Mouse (Mus musculus) stomach, postnatal 0 days (tissue): ENCODE results near the gene Ggct.

Source experiments
- CTCF ChIP-seq: IDR thresholded peaks from 2 replicates; pipeline ENCODE4 v1.5.1; 2016; ENCODE audit warnings: antibody characterized with exemption, low read depth, mild to moderate bottlenecking, moderate library complexity
- EP300 ChIP-seq: optimal IDR thresholded peaks from 2 replicates; pipeline ENCODE3; 2016; ENCODE audit warnings: antibody characterized with exemption

GRCm38 (mm10) chr6:54971731-54972110, 21.0 kb downstream of the Ggct start:
- no peak for TF ChIP-seq CTCF
- TF ChIP-seq EP300: no peak
